Mouse (Mus musculus) left cerebral cortex, postnatal 36 days (tissue): ENCODE measurements around the gene Rasgrp2. TPM values are rescaled to one million over a fixed set of nuclear protein-coding genes. Genes with fewer than 3 reads are reported as not detected.

Source experiments
- DNase-seq, 2 experiments: peaks; one replicate each; pipeline ENCODE4 v3.0.0; 2021 to 2022; ENCODE audit warnings: low spot score in 2 of 2, mixed read lengths in 1 of 2
- intact Hi-C: fragments of 180-260 bp; cut with DNase I; formaldehyde crosslinking; loops from one replicate; pipeline ENCODE4 v1.15.1; 2025
- total RNA-seq, 2 experiments: library from RNA; stranded (reverse); gene quantifications; 2 replicates each; pipeline ENCODE4 v1.2.3; 2021

Rasgrp2 gene
- total RNA-seq, 2 experiments from 2014 or later: 47.5 to 72.6 TPM

- intact Hi-C loops: no loop called here
- no peak for DNase-seq
Measured at GRCm38 (mm10) chr19:6380411-6381166, 18.6 kb upstream of the Rasgrp2 start.

GRCm38 (mm10) chr19:6381238-6381637, 17.9 kb upstream of the Rasgrp2 start:
- no peak for DNase-seq
- intact Hi-C loops: no loop called here

GRCm38 (mm10) chr19:6382323-6382924, 16.7 kb upstream of the Rasgrp2 start:
- no peak for DNase-seq
- intact Hi-C loops: no loop called here

- no peak for DNase-seq
- intact Hi-C loops: no loop called here
Measured at GRCm38 (mm10) chr19:6383470-6383869, 15.7 kb upstream of the Rasgrp2 start.

GRCm38 (mm10) chr19:6384128-6384527, 15.0 kb upstream of the Rasgrp2 start, which contains the start of gene Pygm:
TSS of gene Pygm (plus strand) at chr19:6384399.
- intact Hi-C loops: no loop called here
- peak; percentile 62 to 69 for DNase-seq

- intact Hi-C loops: no loop called here
- DNase-seq: no peak
Measured at GRCm38 (mm10) chr19:6384954-6385353, 14.2 kb upstream of the Rasgrp2 start.

- DNase-seq: no peak
- intact Hi-C loops: no loop called here
Measured at GRCm38 (mm10) chr19:6385419-6385818, 13.7 kb upstream of the Rasgrp2 start.

- DNase-seq: no peak
- intact Hi-C loops: no loop called here
Measured at GRCm38 (mm10) chr19:6385821-6386220, 13.3 kb upstream of the Rasgrp2 start.

- intact Hi-C loops: no loop called here
- no peak for DNase-seq
Measured at GRCm38 (mm10) chr19:6386234-6386633, 12.9 kb upstream of the Rasgrp2 start.

GRCm38 (mm10) chr19:6388006-6388405, 11.1 kb upstream of the Rasgrp2 start:
- DNase-seq: peak in 1 of 2 experiments; percentile 20
- intact Hi-C loops: no loop called here

GRCm38 (mm10) chr19:6389803-6390202, 9.3 kb upstream of the Rasgrp2 start:
- intact Hi-C loops: no loop called here

GRCm38 (mm10) chr19:6390251-6390650, 8.9 kb upstream of the Rasgrp2 start:
- DNase-seq: no peak
- intact Hi-C loops: no loop called here

More at GRCm38 (mm10) chr19:6389803-6390202, 9.3 kb upstream of the Rasgrp2 start:
- DNase-seq: no peak

- DNase-seq: no peak
- intact Hi-C loops: no loop called here
Measured at GRCm38 (mm10) chr19:6392743-6393393, 6.3 kb upstream of the Rasgrp2 start.

GRCm38 (mm10) chr19:6393637-6394036, 5.5 kb upstream of the Rasgrp2 start:
- intact Hi-C loops: no loop called here
- no peak for DNase-seq

GRCm38 (mm10) chr19:6396237-6396636, 2.9 kb upstream of the Rasgrp2 start:
- no peak for DNase-seq
- intact Hi-C loops: no loop called here

GRCm38 (mm10) chr19:6397582-6398249, 1.4 kb upstream of the Rasgrp2 start:
- DNase-seq: no peak
- intact Hi-C loops: no loop called here

- no peak for DNase-seq
- intact Hi-C loops: no loop called here
Measured at GRCm38 (mm10) chr19:6398447-6399284, 474 bp upstream of the Rasgrp2 start.

GRCm38 (mm10) chr19:6400096-6401086, 1.3 kb downstream of the Rasgrp2 start:
- intact Hi-C loops: no loop called here
- DNase-seq: no peak
